Mouse (Mus musculus) megakaryocyte, embryonic 14.5 days (primary cell): ENCODE results near the gene Usf1.

Source experiments
- FLI1 ChIP-seq: IDR thresholded peaks from 2 replicates; pipeline ENCODE4 v1.6.1; 2012; ENCODE audit warnings: low read length, inconsistent platforms, mixed read lengths
- GATA1 ChIP-seq: IDR thresholded peaks from 3 replicates; pipeline ENCODE4 v1.6.1; 2012; ENCODE audit warnings: mixed read lengths, low read length, inconsistent platforms, borderline replicate concordance

DNA sequence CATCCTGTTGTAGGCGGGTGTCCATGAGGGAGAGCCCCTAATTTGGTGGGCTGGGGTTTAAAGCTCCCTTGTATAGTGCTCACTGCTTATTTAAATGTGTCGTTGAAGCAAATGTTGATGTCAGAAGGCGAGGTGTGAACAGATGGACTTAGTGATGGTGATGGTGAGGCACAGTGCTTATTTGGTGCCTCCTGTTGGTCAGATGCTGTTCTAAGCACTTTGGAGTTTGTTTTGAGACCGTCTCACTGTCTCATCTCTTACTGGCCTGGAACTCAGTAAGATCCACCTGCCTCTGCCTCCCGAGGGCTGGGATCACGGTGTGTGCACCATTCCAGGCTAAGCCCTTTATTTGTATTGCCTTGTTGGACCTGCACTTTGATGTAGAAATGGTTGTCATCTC, 43.8 kb downstream of the Usf1 start:
- TF ChIP-seq FLI1 = no peak
- no peak for TF ChIP-seq GATA1
